Mouse (Mus musculus): Measurements from ENCODE around the gene Hmgb1. TPM values are rescaled to one million over a fixed set of nuclear protein-coding genes. Genes with fewer than 3 reads are reported as not detected.

Hmgb1 gene
- polyA plus RNA-seq, 1 experiment from 2014 or later, result 1,661 TPM

DNA sequence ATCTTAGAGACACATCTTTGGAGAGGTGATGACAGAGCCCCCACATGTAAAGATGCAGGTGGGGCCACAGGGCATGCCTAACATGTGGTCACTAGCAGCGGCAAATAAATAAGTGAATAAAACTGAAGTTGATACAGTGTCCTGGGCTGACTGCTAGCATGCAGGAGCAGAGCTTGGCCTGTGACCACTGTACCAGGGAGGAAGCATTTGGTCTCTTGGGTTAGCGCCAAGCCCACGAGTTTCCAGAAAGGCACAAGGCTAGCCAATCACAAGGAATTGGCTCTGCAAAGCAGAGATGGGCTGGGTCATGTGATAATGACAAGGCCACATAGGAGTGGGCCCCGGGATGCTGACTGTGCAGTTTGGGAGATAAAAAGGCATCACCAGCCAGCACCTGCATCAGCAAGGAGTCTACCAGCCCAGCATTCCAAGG is 47.3 kb downstream of the Hmgb1 start:
- H3K27ac ChIP-seq, result no peak overlapping the region
- no peak overlapping the region for H3K4me3 ChIP-seq
- H3K4me1 ChIP-seq, result peaks cover 4% of the 10 kb centered on the region; the same call in 1 of the 2 replicates
- DNase-seq (ENCODE audit: extremely low spot score, low spot score), result no peak
- no peaks in the 10 kb centered on the region for H3K9me3 ChIP-seq
- no peaks in the 10 kb centered on the region for H3K27me3 ChIP-seq (ENCODE audit: poor library complexity, severe bottlenecking)
- no peaks in the 10 kb centered on the region for H3K36me3 ChIP-seq (replicated peaks)
- 88% methylated on average over 4 of the region's 4 CpGs for WGBS

DNA sequence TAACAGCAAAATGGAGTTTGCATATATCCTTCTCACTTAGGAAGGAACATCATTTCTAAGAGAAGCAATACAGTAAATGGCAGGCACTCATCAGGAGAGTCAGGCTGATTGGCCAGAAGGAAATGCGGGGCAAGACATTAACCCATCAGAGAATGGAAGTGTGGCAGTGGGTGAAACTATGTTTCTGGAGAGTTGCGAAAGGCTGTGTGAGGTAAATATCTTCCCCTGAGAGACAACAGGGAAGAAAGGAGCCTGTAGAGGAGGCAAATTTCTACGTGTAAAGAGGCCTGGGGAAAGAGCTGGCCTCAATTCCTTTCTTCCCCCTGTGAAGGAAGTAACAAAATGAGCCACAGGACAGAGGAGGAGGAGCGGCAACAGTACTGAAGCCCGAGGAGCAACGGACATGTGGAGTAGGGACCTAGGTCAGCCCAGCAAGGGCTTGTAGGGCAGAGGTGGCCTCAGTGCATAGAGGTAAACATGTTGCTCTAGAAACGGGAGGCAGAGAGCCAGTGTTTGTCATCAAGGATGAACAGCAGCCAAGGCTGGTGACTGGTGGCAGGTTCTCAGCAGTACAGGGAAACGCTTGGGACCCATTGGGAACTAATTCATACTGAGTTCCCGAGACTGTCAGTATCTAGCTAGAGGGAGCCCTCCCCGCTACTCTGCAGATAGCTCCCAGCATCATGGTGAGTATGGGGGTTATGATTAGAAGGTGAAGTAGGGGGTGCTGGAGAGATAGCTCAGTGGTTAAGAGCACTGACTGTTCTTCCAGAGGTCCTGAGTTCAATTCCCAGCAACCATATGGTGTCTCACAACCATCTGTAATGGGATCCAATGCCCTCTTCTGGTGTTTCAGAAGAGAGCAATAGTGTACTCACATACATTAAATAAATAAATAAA is 48.6 kb downstream of the Hmgb1 start:
- Histone ChIP-seq H3K27ac (no peak overlapping the region), H3K9me3 (no peaks in the 10 kb centered on the region), H3K36me3 (replicated peaks) (no peaks in the 10 kb centered on the region), H3K4me3 (no peak overlapping the region), H3K27me3 (ENCODE audit: poor library complexity, severe bottlenecking) (no peaks in the 10 kb centered on the region), H3K4me1 (peaks cover 4% of the 10 kb centered on the region; the same call in 1 of the 2 replicates)
- 86% methylated on average over 10 of the region's 10 CpGs for whole genome bisulfite sequencing
- no peak for DNase-seq (ENCODE audit: extremely low spot score, low spot score)

DNA sequence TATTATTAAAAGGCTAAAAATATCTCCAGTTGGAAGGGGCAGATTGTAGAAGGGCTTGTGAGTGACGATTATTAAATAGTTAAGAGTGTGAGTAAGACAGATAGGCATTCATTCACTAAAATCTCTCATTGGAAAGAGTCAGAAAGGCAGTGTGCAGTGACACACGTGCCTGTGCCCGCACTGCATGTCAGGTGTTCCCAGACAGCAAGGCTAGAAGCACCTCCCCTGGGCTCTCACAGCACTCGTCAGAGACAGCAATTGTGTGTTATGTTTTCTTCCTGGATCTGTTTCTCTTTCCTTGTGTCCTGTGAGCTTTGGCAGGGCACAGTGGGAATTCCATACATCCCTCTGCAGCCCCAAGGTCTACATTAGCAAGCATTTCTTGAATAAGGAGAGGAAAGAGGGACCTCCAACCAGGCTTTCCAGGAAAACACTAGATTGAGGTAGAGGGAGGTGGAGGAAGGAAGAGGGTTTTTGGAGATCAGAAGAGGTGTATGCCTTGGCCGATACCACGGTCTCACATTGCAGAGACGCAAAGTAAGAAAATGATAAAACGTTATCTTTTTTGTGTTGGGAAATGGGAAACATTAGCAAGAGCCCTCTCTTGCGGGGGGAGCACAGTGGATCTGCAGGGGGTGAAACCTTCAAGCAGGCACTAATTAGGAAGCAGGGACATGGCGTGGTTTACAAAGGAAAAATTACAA is 49.4 kb downstream of the Hmgb1 start:
- H3K27ac ChIP-seq, result no peak overlapping the region
- no peaks in the 10 kb centered on the region for H3K9me3 ChIP-seq
- H3K4me1 ChIP-seq, result no peaks in the 10 kb centered on the region
- 87% methylated on average over 10 of the region's 10 CpGs for WGBS
- no peaks in the 10 kb centered on the region for H3K27me3 ChIP-seq (ENCODE audit: poor library complexity, severe bottlenecking)
- no peaks in the 10 kb centered on the region for H3K36me3 ChIP-seq (replicated peaks)
- H3K4me3 ChIP-seq, result no peak overlapping the region
- DNase-seq (ENCODE audit: extremely low spot score, low spot score), result no peak

DNA sequence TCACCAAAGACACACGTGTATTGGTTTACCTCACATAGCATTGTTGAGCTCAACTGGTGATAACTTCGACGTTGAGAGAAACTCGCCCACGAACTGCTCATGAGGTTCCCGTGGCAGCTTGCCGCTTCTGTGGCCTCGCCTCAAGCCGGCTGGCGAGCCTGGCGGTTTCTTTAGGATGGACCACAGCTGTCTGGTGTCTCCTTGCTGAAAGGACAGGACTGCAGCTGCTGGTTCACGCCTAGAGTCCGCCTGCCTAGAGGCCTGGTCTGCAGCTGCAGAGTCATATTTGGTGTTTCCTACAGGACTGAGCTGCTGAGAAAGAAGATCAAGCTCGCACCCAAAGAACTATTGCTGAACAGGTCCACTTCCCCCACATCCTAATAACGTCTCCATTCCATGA is 55.8 kb downstream of the Hmgb1 start:
- WGBS, result 87% methylated on average over 15 of the region's 15 CpGs

DNA sequence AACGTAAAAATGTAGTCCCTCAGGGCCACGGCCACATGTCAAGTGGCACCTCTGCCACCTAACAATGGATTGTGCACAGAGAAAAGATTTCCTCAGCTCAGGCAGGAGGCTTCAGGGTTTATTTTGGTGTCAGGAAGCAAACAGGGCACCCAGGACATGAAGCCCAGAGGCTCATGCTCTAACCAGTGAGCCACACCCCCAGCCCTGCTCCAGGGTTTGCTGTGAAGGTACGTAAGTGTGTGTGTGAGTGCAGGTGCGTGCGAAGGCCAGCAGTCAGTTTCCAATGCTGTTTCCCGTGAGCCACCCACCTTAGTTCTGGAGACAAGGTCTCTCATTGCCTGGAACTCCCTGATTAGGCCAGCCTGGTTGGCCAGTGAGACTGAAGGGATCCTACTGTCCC is 60.5 kb downstream of the Hmgb1 start:
- 86% methylated on average over 6 of the region's 6 CpGs for WGBS
- Histone ChIP-seq H3K9me3 (no peaks in the 10 kb centered on the region), H3K36me3 (replicated peaks) (no peaks in the 10 kb centered on the region), H3K4me3 (no peak overlapping the region), H3K27me3 (ENCODE audit: poor library complexity, severe bottlenecking) (no peaks in the 10 kb centered on the region), H3K27ac (no peak overlapping the region), H3K4me1 (no peaks in the 10 kb centered on the region)
- DNase-seq (ENCODE audit: extremely low spot score, low spot score), result no peak

More for the DNA sequence above, 55.8 kb downstream of the Hmgb1 start:
- Histone ChIP-seq H3K4me1 (no peaks in the 10 kb centered on the region), H3K27me3 (ENCODE audit: poor library complexity, severe bottlenecking) (no peaks in the 10 kb centered on the region), H3K36me3 (replicated peaks) (no peaks in the 10 kb centered on the region), H3K27ac (no peak overlapping the region), H3K9me3 (no peaks in the 10 kb centered on the region), H3K4me3 (no peak overlapping the region)
- no peak for DNase-seq (ENCODE audit: extremely low spot score, low spot score)

DNA sequence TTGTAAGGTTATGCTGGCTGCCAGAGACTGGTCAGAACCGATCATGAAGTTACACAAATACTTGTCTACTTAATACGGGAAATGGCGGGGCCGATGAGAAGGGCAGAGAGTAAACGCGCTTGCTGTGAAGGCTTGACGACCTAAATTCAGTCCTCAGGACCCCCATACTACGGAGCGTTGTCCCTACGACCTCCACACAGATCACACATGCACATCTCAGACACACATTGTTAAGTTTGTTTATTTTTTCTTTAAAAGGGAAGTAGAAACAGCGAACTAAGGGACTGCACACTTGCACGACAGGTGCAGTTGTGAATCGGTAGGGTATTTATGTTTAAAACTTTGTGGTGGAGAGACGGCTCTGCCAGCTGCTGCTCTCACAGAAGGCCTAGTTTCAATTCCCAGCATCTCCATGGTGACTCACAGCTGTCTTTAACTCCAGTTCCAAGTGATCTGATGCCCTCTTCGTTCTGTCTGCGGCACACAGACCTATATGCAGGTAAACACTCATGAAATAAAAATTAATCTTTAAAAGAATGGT is 64.9 kb downstream of the Hmgb1 start:
- no peak overlapping the region for H3K27ac ChIP-seq
- no peaks in the 10 kb centered on the region for H3K27me3 ChIP-seq (ENCODE audit: poor library complexity, severe bottlenecking)
- no peak for DNase-seq (ENCODE audit: extremely low spot score, low spot score)
- peaks cover 16% of the 10 kb centered on the region for H3K4me1 ChIP-seq
- WGBS, result 94% methylated on average over 16 of the region's 16 CpGs
- no peaks in the 10 kb centered on the region for H3K9me3 ChIP-seq
- no peaks in the 10 kb centered on the region for H3K36me3 ChIP-seq (replicated peaks)
- H3K4me3 ChIP-seq, result no peak overlapping the region

DNA sequence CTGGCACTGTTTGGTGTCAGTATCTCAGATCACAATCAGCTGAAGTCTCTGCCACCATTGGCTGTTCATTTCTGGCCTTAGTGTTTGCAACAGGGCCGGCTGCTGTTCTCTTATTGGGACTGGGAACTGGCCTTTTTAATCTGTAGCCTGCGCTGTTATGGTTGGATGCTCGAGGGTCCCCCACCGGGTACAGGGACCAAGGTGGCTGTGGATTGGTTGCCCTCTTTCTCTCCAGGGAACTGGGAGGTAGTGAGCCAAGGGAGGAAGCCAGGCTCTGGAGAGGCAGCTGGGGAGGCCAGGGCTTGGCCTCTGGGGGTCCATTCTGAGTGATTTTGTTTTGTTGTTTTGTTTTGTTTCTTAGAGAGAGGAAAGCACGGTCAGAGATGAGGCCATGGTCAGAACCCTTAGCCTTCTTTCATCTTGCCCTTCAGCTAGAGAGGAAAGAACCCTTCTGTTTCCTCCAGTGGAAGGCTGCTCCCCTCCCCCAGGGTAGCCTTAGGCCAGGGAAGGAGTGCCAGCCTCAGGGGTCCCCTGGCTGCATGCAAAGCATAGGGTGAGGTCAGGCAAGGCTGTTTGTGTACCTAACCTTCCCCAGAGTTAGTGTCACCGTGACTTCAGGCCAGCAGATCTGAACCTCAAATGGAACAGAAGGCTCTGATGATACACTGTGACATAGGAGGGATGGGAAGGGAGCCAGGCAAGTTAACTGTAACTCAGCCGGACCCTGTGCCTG is 66.3 kb downstream of the Hmgb1 start:
- Histone ChIP-seq H3K36me3 (replicated peaks) (no peaks in the 10 kb centered on the region), H3K4me3 (no peak overlapping the region), H3K9me3 (no peaks in the 10 kb centered on the region), H3K27ac (peak overlapping the region; percentile 70), H3K27me3 (ENCODE audit: poor library complexity, severe bottlenecking) (no peaks in the 10 kb centered on the region), H3K4me1 (peaks cover 28% of the 10 kb centered on the region)
- DNase-seq (ENCODE audit: extremely low spot score, low spot score), result no peak
- 34% methylated on average over 7 of the region's 7 CpGs for WGBS

DNA sequence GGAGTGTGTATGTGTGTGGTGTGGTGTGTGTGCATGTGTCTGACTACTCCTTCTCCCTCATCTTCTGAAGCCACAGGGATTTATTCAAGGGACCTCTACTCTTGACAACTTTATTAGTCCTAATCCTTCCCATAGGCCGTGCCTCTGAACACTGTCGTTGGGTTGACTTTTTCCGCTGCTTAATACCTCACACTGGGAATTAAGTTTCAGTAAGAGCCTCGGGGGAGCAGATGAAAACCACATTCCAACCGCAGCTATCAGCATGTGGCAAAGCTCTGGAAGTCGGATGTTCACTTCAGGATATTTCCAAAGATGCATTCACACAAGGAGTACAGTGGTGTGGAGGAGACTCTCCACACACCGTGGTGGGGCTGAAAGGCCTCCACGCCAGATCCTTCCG is 69.7 kb downstream of the Hmgb1 start:
- peaks cover 36% of the 10 kb centered on the region for H3K4me1 ChIP-seq
- no peaks in the 10 kb centered on the region for H3K36me3 ChIP-seq (replicated peaks)
- no peak overlapping the region for H3K27ac ChIP-seq
- DNase-seq (ENCODE audit: extremely low spot score, low spot score), result no peak
- WGBS, result 67% methylated on average over 9 of the region's 9 CpGs
- H3K4me3 ChIP-seq, result no peak overlapping the region
- H3K9me3 ChIP-seq, result no peaks in the 10 kb centered on the region
- no peaks in the 10 kb centered on the region for H3K27me3 ChIP-seq (ENCODE audit: poor library complexity, severe bottlenecking)

DNA sequence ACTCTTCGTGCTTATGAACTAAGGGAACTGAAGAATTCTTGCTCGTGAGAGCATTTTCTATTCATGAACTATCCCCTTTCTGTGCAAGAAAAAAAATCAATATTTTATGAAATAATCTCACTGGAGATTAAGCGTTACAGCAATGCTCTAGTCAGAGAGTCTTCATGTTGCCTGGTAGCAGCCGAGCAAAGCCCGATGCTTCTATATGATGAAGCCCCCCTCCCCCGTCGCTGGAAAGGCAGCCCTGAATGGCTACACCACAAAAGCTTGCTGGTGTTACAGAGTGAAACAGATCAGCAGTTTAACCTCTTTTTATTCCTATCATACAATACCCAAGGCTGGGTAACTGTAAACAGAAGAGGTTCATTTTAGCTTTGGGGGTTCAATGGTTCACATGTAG is 70.3 kb downstream of the Hmgb1 start:
- Histone ChIP-seq H3K27me3 (ENCODE audit: poor library complexity, severe bottlenecking) (no peaks in the 10 kb centered on the region), H3K4me1 (peaks cover 36% of the 10 kb centered on the region), H3K4me3 (no peak overlapping the region), H3K36me3 (replicated peaks) (no peaks in the 10 kb centered on the region), H3K27ac (no peak overlapping the region), H3K9me3 (no peaks in the 10 kb centered on the region)
- DNase-seq (ENCODE audit: extremely low spot score, low spot score), result no peak
- WGBS, result 86% methylated on average over 7 of the region's 7 CpGs

DNA sequence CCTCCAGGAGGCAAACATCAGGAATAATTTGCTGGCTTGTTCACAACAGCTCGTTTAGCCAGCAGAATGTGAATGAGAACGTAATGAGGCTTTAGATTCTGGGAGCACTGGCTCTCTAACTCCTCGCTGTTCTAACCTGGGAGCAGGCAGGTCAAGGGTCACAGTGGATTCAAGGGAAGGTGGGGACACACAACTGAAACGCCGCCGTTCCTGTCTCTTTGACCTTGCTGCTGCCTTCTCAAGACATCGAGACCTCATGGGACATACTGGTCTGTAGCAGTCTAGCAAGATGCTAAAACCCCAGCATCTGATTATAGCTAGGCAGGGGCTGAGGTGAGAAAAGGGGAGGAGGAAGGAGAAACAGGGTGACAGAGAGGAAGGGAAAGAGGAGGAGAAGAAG is 70.8 kb downstream of the Hmgb1 start:
- Histone ChIP-seq H3K9me3 (no peaks in the 10 kb centered on the region), H3K36me3 (replicated peaks) (no peaks in the 10 kb centered on the region), H3K4me3 (no peak overlapping the region), H3K27ac (no peak overlapping the region; the same call in 1 of the 2 replicates), H3K27me3 (ENCODE audit: poor library complexity, severe bottlenecking) (no peaks in the 10 kb centered on the region), H3K4me1 (peaks cover 34% of the 10 kb centered on the region)
- 78% methylated on average over 7 of the region's 7 CpGs for WGBS
- no peak for DNase-seq (ENCODE audit: extremely low spot score, low spot score)

DNA sequence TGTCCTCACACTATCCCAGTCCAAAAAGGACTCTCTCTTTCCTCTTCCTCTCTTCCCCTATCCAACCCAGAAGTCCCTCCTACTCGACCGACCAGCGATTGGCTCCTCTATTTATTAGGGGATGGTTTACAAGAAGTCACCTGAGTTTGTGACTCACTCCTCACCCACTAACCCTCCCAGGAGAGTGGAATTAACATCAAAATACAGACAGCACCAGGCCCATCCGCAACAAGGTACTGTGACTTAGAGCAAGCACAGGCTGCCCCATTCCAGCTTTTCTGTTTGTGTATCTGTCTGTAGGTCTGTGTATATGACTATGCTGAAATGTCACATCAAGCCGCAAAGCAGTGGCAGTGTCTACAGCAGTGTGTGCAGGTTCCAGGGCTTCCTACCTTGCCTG is 71.7 kb downstream of the Hmgb1 start:
- H3K36me3 ChIP-seq (replicated peaks), result no peaks in the 10 kb centered on the region
- no peak overlapping the region for H3K27ac ChIP-seq
- H3K27me3 ChIP-seq (ENCODE audit: poor library complexity, severe bottlenecking), result no peaks in the 10 kb centered on the region
- WGBS, result 83% methylated on average over 5 of the region's 5 CpGs
- no peaks in the 10 kb centered on the region for H3K9me3 ChIP-seq
- no peak overlapping the region for H3K4me3 ChIP-seq
- no peak for DNase-seq (ENCODE audit: extremely low spot score, low spot score)
- H3K4me1 ChIP-seq, result peaks cover 25% of the 10 kb centered on the region

DNA sequence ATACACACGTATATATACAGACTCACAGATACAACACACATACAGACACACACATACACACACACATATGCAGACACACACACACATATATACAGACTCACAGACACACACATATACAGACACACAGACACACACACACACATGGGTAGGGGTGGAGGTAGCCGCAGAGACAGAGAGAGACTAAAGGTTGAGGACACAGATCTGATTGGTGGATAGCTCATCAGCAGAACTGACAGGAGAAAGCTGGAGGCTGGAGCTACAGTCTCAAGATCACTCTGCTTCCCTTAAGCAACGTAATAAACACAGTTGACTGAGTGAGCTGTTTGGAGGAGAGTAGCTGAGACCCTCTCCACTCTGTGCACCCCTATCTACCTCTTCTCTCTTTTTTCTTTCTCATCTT is 75.1 kb downstream of the Hmgb1 start:
- Histone ChIP-seq H3K4me3 (no peak overlapping the region), H3K27ac (no peak overlapping the region), H3K4me1 (peaks cover 18% of the 10 kb centered on the region), H3K9me3 (no peaks in the 10 kb centered on the region), H3K27me3 (ENCODE audit: poor library complexity, severe bottlenecking) (no peaks in the 10 kb centered on the region), H3K36me3 (replicated peaks) (no peaks in the 10 kb centered on the region)
- WGBS, result 89% methylated on average over 3 of the region's 3 CpGs
- DNase-seq (ENCODE audit: extremely low spot score, low spot score), result no peak
